Mouse (Mus musculus) urinary bladder, postnatal 36 days (tissue): ENCODE measurements around the gene Pon2.
"Not testable (repeated sequence)": the region's sequence is repeated elsewhere in the genome, so short reads cannot be mapped to it uniquely, and the experiment has no call there.

Source experiments
- DNase-seq, 2 experiments: peaks; one replicate each; pipeline ENCODE4 v3.0.0; 2022; ENCODE audit warnings: low spot score in 2 of 2, mixed read lengths in 1 of 2

Gene Pon2

GRCm38 (mm10) chr6:5230261-5230660 is 68.0 kb downstream of the Pon2 start:
- no peak for DNase-seq

DNA sequence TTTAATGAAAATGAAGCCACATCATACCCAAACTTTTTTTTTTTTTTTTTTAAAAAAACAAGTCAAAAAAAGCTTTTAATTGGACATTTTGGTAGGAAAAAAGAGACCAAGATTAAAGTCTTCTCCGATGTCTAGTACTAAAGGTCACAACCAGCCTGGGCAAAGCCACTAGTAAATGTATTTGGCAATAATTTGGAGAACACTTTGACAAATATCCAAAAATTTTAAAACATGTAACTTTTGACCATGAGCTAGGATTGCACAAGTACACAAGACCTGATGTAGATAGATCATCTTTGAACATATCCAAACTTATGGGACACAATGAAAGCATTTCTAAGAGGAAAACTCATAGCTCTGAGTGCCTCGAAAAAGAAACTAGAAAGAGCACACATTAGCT is 74.7 kb downstream of the Pon2 start:
- not testable (repeated sequence) for DNase-seq

DNA sequence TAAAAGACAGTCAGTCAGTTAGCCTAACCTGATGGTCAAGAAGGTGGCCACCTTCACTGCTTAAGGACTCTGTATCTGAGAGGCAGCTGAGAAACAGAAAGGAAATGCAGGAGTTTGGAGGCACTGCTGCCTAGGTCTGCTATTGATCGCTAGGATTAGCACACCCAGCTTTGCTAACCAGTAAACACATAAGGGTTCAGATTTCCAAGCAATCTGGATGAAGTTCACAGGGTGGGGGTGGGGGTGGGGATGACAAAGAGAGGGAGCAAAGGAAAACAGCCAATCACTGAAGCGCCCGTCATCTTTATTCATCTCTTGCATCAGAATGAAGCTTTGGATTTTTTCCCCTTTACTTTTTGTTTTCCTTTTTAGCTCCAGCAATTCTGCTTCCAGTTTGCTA is 76.2 kb downstream of the Pon2 start:
- DNase-seq, result no peak

DNA sequence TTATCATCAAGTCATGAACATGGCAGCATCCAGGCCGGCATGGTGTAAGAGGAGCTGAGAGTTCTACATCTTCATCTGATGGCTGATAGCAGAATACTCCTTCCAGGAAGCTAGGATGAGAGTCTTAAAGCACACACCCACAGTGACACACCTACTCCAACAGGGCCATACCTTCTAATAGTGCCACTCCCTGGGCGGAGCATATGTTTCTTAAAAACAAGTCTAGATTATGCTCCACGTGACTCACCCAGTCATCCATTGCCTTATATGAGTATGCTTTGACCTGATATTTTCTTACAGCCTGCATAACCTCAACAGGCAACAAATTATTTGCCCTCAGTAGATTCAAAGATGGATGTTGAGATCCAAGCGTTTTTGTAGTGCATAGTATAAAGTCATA is 80.1 kb downstream of the Pon2 start:
- no peak for DNase-seq
